Mouse (Mus musculus): ENCODE measurements around the gene Ajuba. TPM values are rescaled to one million over a fixed set of nuclear protein-coding genes. Genes with fewer than 3 reads are reported as not detected.
"Not testable (repeated sequence)": the region's sequence is repeated elsewhere in the genome, so short reads cannot be mapped to it uniquely, and the experiment has no call there.

The Ajuba gene
- polyA plus RNA-seq (2014; fragmentation: Nextera tagmentation; extraction: Ambion mirVana), result 15.0 and 17.8 TPM in 2 replicates

DNA sequence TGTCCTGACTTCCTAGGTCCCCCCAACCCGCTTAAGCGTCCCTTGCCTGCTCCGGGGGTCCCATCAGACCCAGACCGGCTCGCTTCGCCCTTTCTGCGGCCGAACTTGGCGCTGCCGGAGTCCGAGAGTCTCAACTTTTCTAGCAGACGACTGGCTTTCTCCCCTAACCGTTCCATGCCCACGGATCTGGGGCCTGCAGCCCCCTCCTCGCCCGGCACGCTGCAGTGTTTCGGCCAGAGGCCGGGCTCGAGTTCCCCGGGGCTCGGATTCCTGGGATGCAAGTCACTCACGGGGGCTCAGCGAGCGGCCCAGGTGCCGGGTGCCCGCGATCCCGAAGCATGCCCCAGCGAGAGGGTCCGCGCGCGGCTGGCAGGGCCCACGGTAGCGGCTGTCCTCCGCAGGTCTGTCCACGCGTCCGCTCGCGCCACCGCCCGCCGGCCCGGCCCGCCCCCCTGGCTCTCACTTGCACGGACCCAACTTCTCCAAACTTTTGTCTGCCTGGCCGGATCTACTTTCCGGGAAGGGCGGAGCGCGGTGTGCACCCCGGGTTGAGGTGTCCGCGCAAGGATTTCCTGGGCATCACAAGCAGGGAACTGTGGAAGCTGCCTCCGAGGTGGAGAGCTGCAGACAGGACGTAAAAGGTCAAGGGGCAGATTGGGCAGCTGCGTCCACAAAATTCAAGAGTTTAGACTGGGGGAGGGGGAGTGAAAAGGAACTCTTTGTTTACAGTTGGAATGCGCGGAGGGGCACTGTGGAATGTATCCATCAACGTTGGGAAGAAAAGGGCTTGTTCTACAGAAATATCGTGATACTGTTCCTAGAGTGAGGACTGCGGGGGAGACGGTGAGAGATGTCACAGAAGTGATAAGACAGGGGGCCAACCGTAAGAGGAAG is at the start of gene Ajuba:
Gene Ajuba, minus strand, starts transcription at position 470 of the 894 bp plus-strand sequence.
- WGBS, result under 1% methylated on average over 66 of the region's 66 CpGs
- peak within 1 kb of the TSS; percentile 72 for H3K9ac ChIP-seq (ENCODE audit: low read depth, low read length)

DNA sequence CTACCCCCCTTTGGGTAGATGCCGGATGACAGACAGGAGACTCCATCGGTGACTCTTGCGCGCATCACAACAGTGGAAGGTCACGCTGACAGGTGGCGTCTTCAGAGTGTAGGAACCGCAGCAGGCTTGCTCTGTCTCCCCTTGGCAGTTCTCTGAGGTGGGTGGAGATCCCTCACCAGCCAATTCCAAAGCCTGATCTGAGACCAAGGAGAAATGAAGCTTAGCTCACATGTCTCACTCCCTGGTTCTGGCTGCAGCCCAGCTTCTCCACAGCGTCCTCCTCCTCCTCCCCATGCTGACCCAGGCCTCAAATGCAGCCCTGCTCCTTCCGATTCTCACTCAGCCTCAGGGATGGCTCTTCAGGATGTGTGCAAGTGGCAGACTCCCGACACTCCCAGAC is 47.6 kb upstream of the Ajuba start:
- no peaks in the 10 kb centered on the region for H3K4me1 ChIP-seq (replicated peaks; ENCODE audit: control insufficient read depth, insufficient read depth, low read length)
- H3K9ac ChIP-seq (ENCODE audit: low read depth, low read length), result no peak overlapping the region
- no peak overlapping the region for H3K4me2 ChIP-seq
- no peak for DNase-seq (ENCODE audit: low spot score)
- H3K4me3 ChIP-seq (ENCODE audit: low read depth, low read length), result no peak overlapping the region
- no peak overlapping the region for H3K27ac ChIP-seq (ENCODE audit: low read depth, low read length)
- 76% methylated on average over 10 of the region's 10 CpGs for WGBS
- H3K27me3 ChIP-seq (replicated peaks; ENCODE audit: control insufficient read depth, insufficient read depth, low read length), result peaks cover 3% of the 10 kb centered on the region; the same call in 1 of the 2 replicates
- no peak for ATAC-seq (replicated peaks; ENCODE audit: low FRiP score)
- no peaks in the 10 kb centered on the region for H3K36me3 ChIP-seq (ENCODE audit: control insufficient read depth, insufficient read depth, low read length)
- no peaks in the 10 kb centered on the region for H3K9me3 ChIP-seq (ENCODE audit: control insufficient read depth, low read length)

More for the DNA sequence above, at the start of gene Ajuba:
- H3K36me3 ChIP-seq (ENCODE audit: control insufficient read depth, insufficient read depth, low read length), result no peaks in the 10 kb centered on the region
- ATAC-seq (replicated peaks; ENCODE audit: low FRiP score) (peak; percentile 31; the same call in 1 of the 2 replicates), DNase-seq (ENCODE audit: low spot score) (peak; percentile 93)
- H3K4me1 ChIP-seq (replicated peaks; ENCODE audit: control insufficient read depth, insufficient read depth, low read length), result peaks cover 37% of the 10 kb centered on the region
- no peaks in the 10 kb centered on the region for H3K9me3 ChIP-seq (ENCODE audit: control insufficient read depth, low read length)
- H3K4me3 ChIP-seq (ENCODE audit: low read depth, low read length), result peak within 1 kb of the TSS; percentile 68
- H3K27me3 ChIP-seq (replicated peaks; ENCODE audit: control insufficient read depth, insufficient read depth, low read length), result peaks cover 46% of the 10 kb centered on the region
- H3K4me2 ChIP-seq, result peak within 1 kb of the TSS; percentile 77
- peak within 1 kb of the TSS; percentile 74 for H3K27ac ChIP-seq (ENCODE audit: low read depth, low read length)

DNA sequence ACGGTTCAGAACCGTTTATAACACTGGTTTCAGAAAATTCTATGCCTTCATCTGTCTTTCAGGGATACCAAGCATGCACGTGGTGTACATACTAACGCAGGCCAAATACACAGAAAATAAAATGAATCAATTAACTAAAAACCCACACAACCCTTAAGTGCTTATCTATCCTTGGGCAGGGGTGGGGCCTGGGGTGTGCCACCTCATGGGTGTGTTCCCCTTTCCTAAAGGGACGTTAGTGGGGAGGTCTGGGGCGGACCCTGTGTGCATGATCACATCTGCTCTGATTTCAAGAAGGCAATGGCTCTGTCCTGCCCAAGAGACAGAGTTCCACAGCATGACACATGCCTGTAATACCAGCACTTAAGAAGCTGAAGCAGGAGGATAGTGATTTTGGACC is 46.0 kb upstream of the Ajuba start:
- no peak overlapping the region for H3K9ac ChIP-seq (ENCODE audit: low read depth, low read length)
- ATAC-seq (replicated peaks; ENCODE audit: low FRiP score), result no peak
- H3K36me3 ChIP-seq (ENCODE audit: control insufficient read depth, insufficient read depth, low read length), result no peaks in the 10 kb centered on the region
- H3K4me1 ChIP-seq (replicated peaks; ENCODE audit: control insufficient read depth, insufficient read depth, low read length), result no peaks in the 10 kb centered on the region
- H3K27me3 ChIP-seq (replicated peaks; ENCODE audit: control insufficient read depth, insufficient read depth, low read length), result peaks cover 3% of the 10 kb centered on the region; the same call in 1 of the 2 replicates
- no peaks in the 10 kb centered on the region for H3K9me3 ChIP-seq (ENCODE audit: control insufficient read depth, low read length)
- DNase-seq (ENCODE audit: low spot score), result no peak
- H3K27ac ChIP-seq (ENCODE audit: low read depth, low read length), result no peak overlapping the region
- no peak overlapping the region for H3K4me2 ChIP-seq
- WGBS, result 62% methylated on average over 6 of the region's 6 CpGs
- no peak overlapping the region for H3K4me3 ChIP-seq (ENCODE audit: low read depth, low read length)

DNA sequence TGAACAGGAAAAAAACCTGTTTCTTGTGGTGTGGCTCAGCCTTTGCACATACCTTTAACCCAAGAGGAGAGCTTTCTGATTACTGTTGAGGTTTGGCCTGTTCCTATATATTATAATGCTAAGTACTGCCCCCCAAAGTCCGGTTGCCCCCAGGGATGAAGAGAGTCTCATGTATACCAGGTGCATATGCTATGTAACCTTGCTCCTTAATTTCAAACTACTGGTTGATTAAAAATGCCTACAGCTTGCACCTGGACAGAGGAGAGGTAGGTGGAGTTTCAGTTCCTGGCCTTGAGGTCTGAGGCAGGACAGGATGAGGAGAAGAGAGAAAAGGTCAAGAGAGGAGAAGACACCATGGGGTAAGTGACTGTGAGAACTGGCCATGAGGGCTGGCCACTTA is 43.8 kb upstream of the Ajuba start, which contains the start of gene Psmb11:
Gene Psmb11, plus strand, starts transcription at position 301 of the 400 bp plus-strand sequence.
- WGBS, result 85% methylated on average over 1 of the region's 1 CpGs
- Histone ChIP-seq H3K9me3 (ENCODE audit: control insufficient read depth, low read length) (no peaks in the 10 kb centered on the region), H3K27ac (ENCODE audit: low read depth, low read length) (no peak within 1 kb of the TSS)

DNA sequence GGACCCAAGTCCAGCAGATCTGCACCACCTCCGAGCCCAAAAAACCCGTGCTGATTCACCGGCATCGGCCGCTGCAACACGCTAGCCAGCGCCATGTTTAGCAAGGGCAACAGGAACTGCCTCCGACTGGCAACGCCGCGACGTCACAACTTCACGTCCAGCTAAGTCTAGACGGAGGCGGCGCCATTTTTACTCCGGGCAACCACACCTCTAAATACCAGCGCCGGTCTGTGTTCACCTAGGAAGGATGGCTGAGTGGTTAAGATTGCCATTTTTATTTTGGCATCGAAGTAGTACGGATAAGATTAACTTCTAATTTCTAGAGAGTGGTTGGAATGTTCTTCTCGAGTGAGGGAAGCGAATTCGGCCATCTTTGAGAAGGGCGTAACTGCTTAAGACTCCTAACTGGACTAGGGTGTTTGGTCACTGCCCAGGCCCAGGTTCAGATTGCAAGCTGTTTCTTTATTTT is 40.6 kb upstream of the Ajuba start, which contains the start of gene Psmb5:
Gene Psmb5, minus strand, starts transcription at position 126 of the 469 bp plus-strand sequence.
- Histone ChIP-seq H3K9ac (ENCODE audit: low read depth, low read length) (peak within 1 kb of the TSS; percentile 80), H3K36me3 (ENCODE audit: control insufficient read depth, insufficient read depth, low read length) (peaks cover 16% of the 10 kb centered on the region), H3K4me3 (ENCODE audit: low read depth, low read length) (peak within 1 kb of the TSS; percentile 71), H3K9me3 (ENCODE audit: control insufficient read depth, low read length) (no peaks in the 10 kb centered on the region), H3K27me3 (replicated peaks; ENCODE audit: control insufficient read depth, insufficient read depth, low read length) (no peaks in the 10 kb centered on the region), H3K4me1 (replicated peaks; ENCODE audit: control insufficient read depth, insufficient read depth, low read length) (peaks cover 6% of the 10 kb centered on the region), H3K4me2 (peak within 1 kb of the TSS; percentile 77), H3K27ac (ENCODE audit: low read depth, low read length) (peak within 1 kb of the TSS; percentile 69)
- DNase-seq (ENCODE audit: low spot score) (peak; percentile 88), ATAC-seq (replicated peaks; ENCODE audit: low FRiP score) (peak; percentile 86)
- WGBS, result under 1% methylated on average over 25 of the region's 25 CpGs

More for the DNA sequence above, 43.8 kb upstream of the Ajuba start, which contains the start of gene Psmb11:
- Histone ChIP-seq H3K9ac (ENCODE audit: low read depth, low read length) (no peak within 1 kb of the TSS), H3K4me3 (ENCODE audit: low read depth, low read length) (no peak within 1 kb of the TSS), H3K36me3 (ENCODE audit: control insufficient read depth, insufficient read depth, low read length) (peaks cover 4% of the 10 kb centered on the region; the same call in 1 of the 2 replicates), H3K27me3 (replicated peaks; ENCODE audit: control insufficient read depth, insufficient read depth, low read length) (peaks cover 3% of the 10 kb centered on the region; the same call in 1 of the 2 replicates), H3K4me1 (replicated peaks; ENCODE audit: control insufficient read depth, insufficient read depth, low read length) (peaks cover 5% of the 10 kb centered on the region), H3K4me2 (no peak within 1 kb of the TSS)
- DNase-seq (ENCODE audit: low spot score) (no peak), ATAC-seq (replicated peaks; ENCODE audit: low FRiP score) (no peak)

DNA sequence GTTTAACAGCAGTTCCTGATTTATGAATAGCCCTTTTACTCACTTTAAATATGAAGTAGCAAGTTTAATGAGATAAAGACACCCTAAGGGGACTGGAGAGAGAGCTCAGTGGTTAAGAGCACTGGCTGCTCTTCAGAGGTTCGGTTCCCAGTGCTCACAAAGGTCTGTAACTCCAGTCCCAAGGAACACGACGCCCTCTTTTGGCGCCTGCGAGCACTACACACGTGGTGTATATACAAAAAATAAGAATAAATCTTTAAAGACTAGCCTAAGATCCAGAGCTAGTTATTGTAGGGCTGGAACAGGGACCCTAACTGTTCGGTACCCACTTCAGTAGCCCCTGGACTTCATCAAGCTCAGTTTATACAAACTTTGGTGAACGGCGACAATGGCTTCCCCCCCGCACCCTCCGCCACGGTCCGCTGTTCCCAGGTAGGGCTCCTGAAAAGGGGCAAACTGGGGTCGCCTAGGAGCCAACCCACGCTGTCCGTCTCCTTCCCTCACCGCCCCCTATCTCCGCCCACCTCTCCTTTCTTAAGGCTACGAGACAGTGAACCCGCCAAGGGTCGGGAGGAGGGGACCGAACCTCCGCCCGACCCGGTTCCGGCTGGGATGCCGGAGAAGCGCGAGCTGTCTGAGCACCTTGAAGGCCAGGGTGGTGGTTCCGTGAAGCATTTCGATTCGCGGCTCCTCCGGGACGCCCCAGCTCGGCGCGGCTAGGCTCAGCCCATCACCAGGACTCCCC is 40.0 kb upstream of the Ajuba start:
- Histone ChIP-seq H3K9me3 (ENCODE audit: control insufficient read depth, low read length) (no peaks in the 10 kb centered on the region), H3K4me2 (peak overlapping the region; percentile 77), H3K4me1 (replicated peaks; ENCODE audit: control insufficient read depth, insufficient read depth, low read length) (peaks cover 6% of the 10 kb centered on the region), H3K27me3 (replicated peaks; ENCODE audit: control insufficient read depth, insufficient read depth, low read length) (no peaks in the 10 kb centered on the region), H3K36me3 (ENCODE audit: control insufficient read depth, insufficient read depth, low read length) (peaks cover 21% of the 10 kb centered on the region), H3K4me3 (ENCODE audit: low read depth, low read length) (peak overlapping the region; percentile 71), H3K27ac (ENCODE audit: low read depth, low read length) (peak overlapping the region; percentile 69), H3K9ac (ENCODE audit: low read depth, low read length) (peak overlapping the region; percentile 80)
- peak; percentile 71 for DNase-seq (ENCODE audit: low spot score)
- WGBS, result 2% methylated on average over 38 of the region's 38 CpGs
- ATAC-seq (replicated peaks; ENCODE audit: low FRiP score), result peak; percentile 51

DNA sequence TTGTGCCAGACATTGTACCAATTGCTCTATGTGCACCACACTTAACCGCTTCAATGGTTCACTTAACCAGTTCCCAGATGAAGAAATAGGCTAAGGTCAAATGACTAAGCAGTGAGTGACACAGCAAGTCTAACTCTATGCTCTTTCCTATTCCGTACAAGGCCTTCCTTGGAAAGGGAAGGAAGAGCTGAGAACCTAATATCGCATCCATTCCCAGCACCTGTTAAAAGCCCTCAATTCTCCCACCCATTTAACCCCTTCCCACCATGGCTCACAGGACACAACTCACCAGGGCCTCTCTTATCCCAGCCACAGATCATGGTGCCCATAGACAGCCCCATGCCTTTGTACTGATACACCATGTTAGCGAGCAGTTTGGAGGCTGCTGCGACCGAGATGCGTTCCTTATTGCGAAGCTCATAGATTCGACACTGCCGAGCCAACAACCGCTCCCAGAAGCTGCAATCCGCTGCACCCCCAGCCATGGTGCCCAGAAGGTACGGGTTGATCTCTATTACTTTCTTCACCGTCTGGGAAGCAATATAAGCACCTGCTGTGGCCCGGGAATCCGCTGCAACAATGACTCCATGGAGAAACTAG is 39.0 kb upstream of the Ajuba start:
- WGBS, result 88% methylated on average over 16 of the region's 16 CpGs
- H3K9me3 ChIP-seq (ENCODE audit: control insufficient read depth, low read length), result no peaks in the 10 kb centered on the region
- no peaks in the 10 kb centered on the region for H3K27me3 ChIP-seq (replicated peaks; ENCODE audit: control insufficient read depth, insufficient read depth, low read length)
- H3K9ac ChIP-seq (ENCODE audit: low read depth, low read length), result no peak overlapping the region
- ATAC-seq (replicated peaks; ENCODE audit: low FRiP score) (no peak), DNase-seq (ENCODE audit: low spot score) (no peak)
- peaks cover 24% of the 10 kb centered on the region for H3K36me3 ChIP-seq (ENCODE audit: control insufficient read depth, insufficient read depth, low read length)
- peak overlapping the region; percentile 71; the same call in 1 of the 2 replicates for H3K4me3 ChIP-seq (ENCODE audit: low read depth, low read length)
- H3K4me2 ChIP-seq, result peak overlapping the region; percentile 77
- peaks cover 6% of the 10 kb centered on the region for H3K4me1 ChIP-seq (replicated peaks; ENCODE audit: control insufficient read depth, insufficient read depth, low read length)
- no peak overlapping the region for H3K27ac ChIP-seq (ENCODE audit: low read depth, low read length)

DNA sequence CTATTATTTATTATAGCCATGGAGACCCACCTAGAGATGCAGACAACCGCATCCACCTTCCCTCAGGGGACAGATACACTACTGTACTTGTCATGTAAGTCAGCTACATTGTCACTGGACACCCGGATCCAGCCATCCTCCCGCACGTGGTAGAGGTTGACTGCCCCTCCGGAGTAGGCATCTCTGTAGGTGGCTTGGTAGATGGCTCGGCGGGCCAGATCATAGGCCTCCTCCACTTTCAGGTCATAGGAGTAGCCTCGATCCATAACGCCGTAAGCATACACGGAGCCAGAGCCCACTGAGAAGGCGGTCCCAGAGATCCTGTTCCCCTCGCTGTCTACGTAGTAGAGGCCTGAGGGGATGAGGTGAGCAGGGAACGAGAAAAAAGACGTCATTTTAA is 36.8 kb upstream of the Ajuba start:
- peaks cover 24% of the 10 kb centered on the region for H3K36me3 ChIP-seq (ENCODE audit: control insufficient read depth, insufficient read depth, low read length)
- 88% methylated on average over 16 of the region's 16 CpGs for WGBS

More for the DNA sequence above, 36.8 kb upstream of the Ajuba start:
- not testable (repeated sequence) for H3K4me2 ChIP-seq; H3K4me3 ChIP-seq (ENCODE audit: low read depth, low read length); H3K27ac ChIP-seq (ENCODE audit: low read depth, low read length); ATAC-seq (replicated peaks; ENCODE audit: low FRiP score); H3K27me3 ChIP-seq (replicated peaks; ENCODE audit: control insufficient read depth, insufficient read depth, low read length); H3K4me1 ChIP-seq (replicated peaks; ENCODE audit: control insufficient read depth, insufficient read depth, low read length); DNase-seq (ENCODE audit: low spot score); H3K9ac ChIP-seq (ENCODE audit: low read depth, low read length); H3K9me3 ChIP-seq (ENCODE audit: control insufficient read depth, low read length)
